Mouse (Mus musculus): ENCODE data around the gene Fam129b.

- TF ChIP-seq POLR2A (IDR thresholded peaks at IDR 0.05; ENCODE audit: control insufficient read depth, extremely low read depth, insufficient read depth, low read length, poor library complexity) (no peak), CTCF (IDR thresholded peaks at IDR 0.05; ENCODE audit: borderline replicate concordance, control insufficient read depth, extremely low read depth, insufficient read depth, low read length, poor library complexity) (no peak)
These were observed 30.3 kb upstream of the Fam129b start for GRCm38 (mm10) chr2:32845572-32846100.

All from thymus, adult 2 months (tissue).